Mouse (Mus musculus): ENCODE measurements around the gene Ptprn.

GRCm38 (mm10) chr1:75236117-75237050 is 27.9 kb downstream of the Ptprn start, which contains the start of gene Dnajb2:
- TF ChIP-seq POLR2A (IDR thresholded peaks at IDR 0.05; ENCODE audit: low read depth, low read length) = peak; percentile 69
- no peak for TF ChIP-seq CTCF (IDR thresholded peaks at IDR 0.05; ENCODE audit: borderline replicate concordance, insufficient read depth, low read length)

Measured in embryonic fibroblast, embryonic 13.5 days (primary cell).